Mouse (Mus musculus): ENCODE measurements around the gene Cpa2. TPM values are rescaled to one million over a fixed set of nuclear protein-coding genes. Genes with fewer than 3 reads are reported as not detected.

Gene Cpa2
- total RNA-seq (2012; rRNA removed): 1.6 and 1.7 TPM in 2 replicates

- Histone ChIP-seq H3K4me1 (ENCODE audit: control insufficient read depth in 2 of 2, insufficient read depth in 2 of 2, low read length in 2 of 2, poor library complexity in 1 of 2) (peaks cover 1 to 3% of the 10 kb centered on the region in 2 experiments; a peak in 2 of 4 replicates), H3K36me3 (ENCODE audit: control insufficient read depth, insufficient read depth, low read length, poor library complexity, severe bottlenecking) (no peaks in the 10 kb centered on the region), H3K9ac (ENCODE audit: insufficient read depth, low read depth, low read length, poor library complexity, severe bottlenecking) (no peak within 1 kb of the TSS), H3K27ac (ENCODE audit: insufficient read depth, low read depth, low read length, poor library complexity, severe bottlenecking) (no peak within 1 kb of the TSS), H3K9me3 (ENCODE audit: control insufficient read depth, insufficient read depth, low read depth, low read length) (no peaks in the 10 kb centered on the region), H3K4me3 (ENCODE audit: insufficient read depth in 1 of 2, low read depth in 1 of 2, low read length in 2 of 2, poor library complexity in 1 of 2, severe bottlenecking in 1 of 2) (no peak within 1 kb of the TSS)
- no peak for TF ChIP-seq ZNF384 (IDR thresholded peaks at IDR 0.05; ENCODE audit: low read depth, low read length)
- no peak for TF ChIP-seq ZC3H11A (IDR thresholded peaks at IDR 0.05; ENCODE audit: borderline replicate concordance, low read depth, low read length)
- no peak for TF ChIP-seq CHD2 (IDR thresholded peaks at IDR 0.05; ENCODE audit: low read depth, low read length)
- TF ChIP-seq MAFK (IDR thresholded peaks at IDR 0.05; ENCODE audit: insufficient read depth, low read depth, low read length): no peak
- no peak for TF ChIP-seq HCFC1 (IDR thresholded peaks at IDR 0.05; ENCODE audit: borderline replicate concordance, insufficient read depth, low read length)
- in situ Hi-C loops (cut with MboI; ENCODE audit: low sequenced_read_pairs in 2 of 2, unreplicated experiment in 2 of 2): no loop called here
- no peak for DNase-seq (ENCODE audit: low read depth, low spot score)
Observed at GRCm38 (mm10) chr6:30541009-30541799, at the start of gene Cpa2. Gene Cpa2, plus strand, starts transcription at chr6:30541582.

- Histone ChIP-seq H3K27ac (ENCODE audit: insufficient read depth, low read depth, low read length, poor library complexity, severe bottlenecking) (no peak overlapping the region), H3K4me3 (ENCODE audit: insufficient read depth in 1 of 2, low read depth in 1 of 2, low read length in 2 of 2, poor library complexity in 1 of 2, severe bottlenecking in 1 of 2) (no peak overlapping the region), H3K9ac (ENCODE audit: insufficient read depth, low read depth, low read length, poor library complexity, severe bottlenecking) (no peak overlapping the region), H3K36me3 (ENCODE audit: control insufficient read depth, insufficient read depth, low read length, poor library complexity, severe bottlenecking) (peaks cover 36% of the 10 kb centered on the region), H3K9me3 (ENCODE audit: control insufficient read depth, insufficient read depth, low read depth, low read length) (no peaks in the 10 kb centered on the region), H3K4me1 (ENCODE audit: control insufficient read depth in 2 of 2, insufficient read depth in 2 of 2, low read length in 2 of 2, poor library complexity in 1 of 2) (no peaks in the 10 kb centered on the region)
- in situ Hi-C loops (cut with MboI; ENCODE audit: low sequenced_read_pairs in 2 of 2, unreplicated experiment in 2 of 2): no loop called here
- no peak for TF ChIP-seq CHD2 (IDR thresholded peaks at IDR 0.05; ENCODE audit: low read depth, low read length)
- DNase-seq (ENCODE audit: low read depth, low spot score): no peak
Observed at GRCm38 (mm10) chr6:30499049-30499448, 42.3 kb upstream of the Cpa2 start.

- Histone ChIP-seq H3K9me3 (ENCODE audit: control insufficient read depth, insufficient read depth, low read depth, low read length) (no peaks in the 10 kb centered on the region), H3K36me3 (ENCODE audit: control insufficient read depth, insufficient read depth, low read length, poor library complexity, severe bottlenecking) (peaks cover 17% of the 10 kb centered on the region), H3K27ac (ENCODE audit: insufficient read depth, low read depth, low read length, poor library complexity, severe bottlenecking) (peak overlapping the region; percentile 91; the same call in 1 of the 2 replicates), H3K4me3 (ENCODE audit: insufficient read depth in 1 of 2, low read depth in 1 of 2, low read length in 2 of 2, poor library complexity in 1 of 2, severe bottlenecking in 1 of 2) (peak overlapping the region; percentile 81 to 95), H3K9ac (ENCODE audit: insufficient read depth, low read depth, low read length, poor library complexity, severe bottlenecking) (peak overlapping the region; percentile 99), H3K4me1 (ENCODE audit: control insufficient read depth in 2 of 2, insufficient read depth in 2 of 2, low read length in 2 of 2, poor library complexity in 1 of 2) (peaks cover 5 to 7% of the 10 kb centered on the region in 2 experiments; a peak in 3 of 4 replicates)
- DNase-seq (ENCODE audit: low read depth, low spot score): no peak
- TF ChIP-seq ZC3H11A (IDR thresholded peaks at IDR 0.05; ENCODE audit: borderline replicate concordance, low read depth, low read length) (no peak), HCFC1 (IDR thresholded peaks at IDR 0.05; ENCODE audit: borderline replicate concordance, insufficient read depth, low read length) (no peak), MAFK (IDR thresholded peaks at IDR 0.05; ENCODE audit: insufficient read depth, low read depth, low read length) (no peak), CHD2 (IDR thresholded peaks at IDR 0.05; ENCODE audit: low read depth, low read length) (no peak)
- in situ Hi-C loops (cut with MboI; ENCODE audit: low sequenced_read_pairs in 2 of 2, unreplicated experiment in 2 of 2): no loop called here
Observed at GRCm38 (mm10) chr6:30508824-30509223, 32.6 kb upstream of the Cpa2 start.

GRCm38 (mm10) chr6:30509265-30510239 is 31.8 kb upstream of the Cpa2 start, which contains the start of the genes Tmem209 and Ssmem1:
Gene Tmem209, minus strand, starts transcription at chr6:30509783.
Gene Ssmem1, plus strand, starts transcription at chr6:30509849.
- DNase-seq (ENCODE audit: low read depth, low spot score): peak; percentile 97
- peak within 1 kb of the TSS; percentile 99 for H3K9ac ChIP-seq (ENCODE audit: insufficient read depth, low read depth, low read length, poor library complexity, severe bottlenecking)
- TF ChIP-seq CHD2 (IDR thresholded peaks at IDR 0.05; ENCODE audit: low read depth, low read length) (peak; percentile 99), ZNF384 (IDR thresholded peaks at IDR 0.05; ENCODE audit: low read depth, low read length) (no peak), ZC3H11A (IDR thresholded peaks at IDR 0.05; ENCODE audit: borderline replicate concordance, low read depth, low read length) (no peak), MAFK (IDR thresholded peaks at IDR 0.05; ENCODE audit: insufficient read depth, low read depth, low read length) (peak; percentile 78), HCFC1 (IDR thresholded peaks at IDR 0.05; ENCODE audit: borderline replicate concordance, insufficient read depth, low read length) (peak; percentile 49; the same call in 1 of the 2 replicates)
- no peaks in the 10 kb centered on the region for H3K9me3 ChIP-seq (ENCODE audit: control insufficient read depth, insufficient read depth, low read depth, low read length)
- H3K27ac ChIP-seq (ENCODE audit: insufficient read depth, low read depth, low read length, poor library complexity, severe bottlenecking): peak within 1 kb of the TSS; percentile 91
- H3K36me3 ChIP-seq (ENCODE audit: control insufficient read depth, insufficient read depth, low read length, poor library complexity, severe bottlenecking): peaks cover 12% of the 10 kb centered on the region
- H3K4me1 ChIP-seq (ENCODE audit: control insufficient read depth in 2 of 2, insufficient read depth in 2 of 2, low read length in 2 of 2, poor library complexity in 1 of 2): peaks cover 5 to 7% of the 10 kb centered on the region in 2 experiments; a peak in 3 of 4 replicates
- in situ Hi-C loops (cut with MboI; ENCODE audit: low sequenced_read_pairs in 2 of 2, unreplicated experiment in 2 of 2): no loop called here
- H3K4me3 ChIP-seq (ENCODE audit: insufficient read depth in 1 of 2, low read depth in 1 of 2, low read length in 2 of 2, poor library complexity in 1 of 2, severe bottlenecking in 1 of 2): peak within 1 kb of the TSS; percentile 81 to 95

Measured in ES-E14 (cell line).